Mouse (Mus musculus) embryonic fibroblast, embryonic 13.5 days (primary cell): ENCODE data around the gene Faf2. TPM values are rescaled to one million over a fixed set of nuclear protein-coding genes. Genes with fewer than 3 reads are reported as not detected.

Source experiments
- H3K27ac ChIP-seq: 2 replicates; pipeline ENCODE4 v1.5.1; 2012; ENCODE audit warnings: low read length, control low read depth, inconsistent platforms; ENCODE audit not compliant: insufficient read depth
- H3K4me1 ChIP-seq: 2 replicates; pipeline ENCODE4 v1.6.1; 2011; ENCODE audit warnings: low read length; ENCODE audit not compliant: control insufficient read depth, insufficient read depth
- H3K4me3 ChIP-seq: 2 replicates; pipeline ENCODE4 v1.5.1; 2011; ENCODE audit warnings: mild to moderate bottlenecking, control low read depth, low read length; ENCODE audit not compliant: insufficient read depth
- CTCF ChIP-seq: IDR thresholded peaks from 2 replicates; pipeline ENCODE4 v1.5.1; 2011; ENCODE audit warnings: mild to moderate bottlenecking, control low read depth, low read length, moderate library complexity, borderline replicate concordance; ENCODE audit not compliant: insufficient read depth
- POLR2A ChIP-seq: IDR thresholded peaks from 2 replicates; pipeline ENCODE4 v1.6.1; 2011; ENCODE audit warnings: low read depth, mild to moderate bottlenecking, control low read depth, low read length, moderate library complexity
- polyA plus RNA-seq: library from polyadenylated mRNA; stranded (reverse); fragments of >200 nt; gene quantifications from 2 replicates; pipeline ENCODE4 v1.2.4, GENCODE M21; 2011; ENCODE audit warnings: low read depth; ENCODE audit not compliant: missing spikeins, insufficient read length

The Faf2 gene
- 88.6 and 90.5 TPM in 2 replicates for polyA plus RNA-seq

- Histone ChIP-seq H3K27ac (peak within 1 kb of the TSS; percentile 61), H3K4me1 (peaks cover 6% of the 10 kb centered on the region), H3K4me3 (peak within 1 kb of the TSS; percentile 98)
- TF ChIP-seq POLR2A (peak; percentile 86), CTCF (peak; percentile 82; the same call in 1 of the 2 replicates)
These were observed at the start of gene Faf2 for GRCm38 (mm10) chr13:54621155-54621932. Gene Faf2, plus strand, starts transcription at chr13:54621784.

DNA sequence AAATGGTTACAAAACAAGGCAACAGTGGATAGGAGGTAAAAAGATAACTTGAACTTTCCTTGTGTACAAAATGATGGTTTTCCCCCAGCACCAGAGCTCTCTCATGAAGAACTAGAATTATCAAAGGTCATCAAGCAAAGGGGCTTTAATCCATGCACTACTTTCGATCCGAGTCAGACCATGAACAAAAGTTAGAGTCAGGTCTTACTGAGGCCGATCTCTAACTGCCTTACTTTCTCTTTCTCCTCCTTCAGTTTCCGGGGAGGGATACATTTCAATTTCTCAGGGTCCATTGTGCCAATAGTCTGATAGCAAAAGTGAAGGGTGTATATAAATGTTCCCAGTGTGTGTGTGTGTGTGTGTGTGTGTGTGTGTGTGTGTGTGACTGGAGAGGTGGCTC lies 49.0 kb upstream of the Faf2 start:
- Histone ChIP-seq H3K4me1 (0 out of 2 replicates have a peak, but pooled peaks cover 2% of the 10 kb centered on the region), H3K4me3 (no peak overlapping the region), H3K27ac (no peak overlapping the region)
- TF ChIP-seq POLR2A (no peak), CTCF (no peak)

- Histone ChIP-seq H3K4me1 (0 out of 2 replicates have a peak, but pooled peaks cover 2% of the 10 kb centered on the region), H3K4me3 (peak within 1 kb of the TSS; percentile 76), H3K27ac (peak within 1 kb of the TSS; percentile 50)
- TF ChIP-seq CTCF, result no peak
- TF ChIP-seq POLR2A, result peak; percentile 57
These were observed 46.6 kb upstream of the Faf2 start, which contains the start of gene Arl10 for GRCm38 (mm10) chr13:54574854-54575481. Gene Arl10, plus strand, starts transcription at chr13:54575015.

- TF ChIP-seq CTCF (no peak), POLR2A (no peak)
- Histone ChIP-seq H3K27ac (peak overlapping the region; percentile 50), H3K4me3 (peak overlapping the region; percentile 76), H3K4me1 (0 out of 2 replicates have a peak, but pooled peaks cover 2% of the 10 kb centered on the region)
These were observed 46.1 kb upstream of the Faf2 start for GRCm38 (mm10) chr13:54575489-54575888.

DNA sequence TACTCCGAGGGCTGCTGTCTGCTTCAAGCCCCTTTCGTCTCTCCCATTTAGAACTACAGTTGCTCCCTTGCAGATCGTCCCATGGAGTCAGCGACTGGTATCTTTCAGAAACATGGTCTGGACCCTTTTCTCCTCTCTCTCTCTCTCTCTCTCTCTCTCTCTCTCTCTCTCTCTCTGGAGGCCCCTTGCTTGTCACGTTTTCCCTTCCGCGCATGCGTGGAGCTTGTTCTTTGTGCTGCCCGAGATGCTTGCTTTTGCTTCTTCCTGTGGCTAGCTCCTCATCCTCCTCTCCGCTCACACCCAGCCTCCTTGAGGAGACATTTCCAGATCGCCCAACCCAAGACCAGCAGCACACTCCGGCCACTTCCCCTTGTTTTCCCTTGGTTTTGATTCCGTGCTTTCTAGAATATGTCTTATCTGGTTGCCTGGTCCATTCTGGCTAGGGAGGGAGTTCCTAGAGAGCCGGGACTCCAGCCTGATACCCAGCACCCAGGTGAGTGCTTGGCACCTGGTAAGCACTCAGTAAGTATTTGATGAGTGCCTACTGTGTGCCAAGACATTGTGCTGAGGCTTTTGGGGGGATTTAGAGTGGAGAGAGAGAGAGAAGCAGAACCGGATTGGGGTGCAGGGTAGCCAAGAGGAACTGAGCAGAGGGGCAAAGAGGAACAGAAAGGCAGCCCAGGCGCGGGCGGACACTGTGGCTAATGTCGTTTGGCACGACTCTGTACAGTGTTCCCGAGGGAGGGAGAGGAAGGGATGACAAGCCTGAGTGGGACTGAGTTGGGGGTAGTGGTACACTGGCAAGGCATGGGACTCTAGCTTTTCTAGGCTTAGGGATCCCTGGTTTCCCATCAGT lies 43.7 kb upstream of the Faf2 start:
- Histone ChIP-seq H3K27ac (no peak overlapping the region), H3K4me1 (0 out of 2 replicates have a peak, but pooled peaks cover 2% of the 10 kb centered on the region), H3K4me3 (no peak overlapping the region)
- TF ChIP-seq CTCF (no peak), POLR2A (no peak)

DNA sequence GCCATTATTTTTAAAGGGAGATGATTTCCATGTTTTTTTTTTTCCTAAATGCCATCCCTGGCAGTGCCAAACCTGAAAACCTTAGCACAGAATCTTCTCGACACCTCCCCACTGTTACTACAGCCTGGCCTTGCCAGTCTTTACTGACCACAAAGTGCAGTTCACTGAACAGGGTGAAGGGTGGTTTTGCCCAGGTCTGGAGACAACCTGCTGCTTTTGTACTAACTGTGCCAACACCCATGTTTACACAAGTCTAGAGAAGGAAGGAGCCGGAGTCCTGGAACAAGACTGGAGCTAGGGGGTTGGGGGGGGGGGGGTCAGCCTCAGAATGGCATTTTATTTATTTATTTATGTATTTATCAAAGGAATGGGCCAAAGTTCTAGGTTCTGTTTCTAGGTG lies 40.2 kb upstream of the Faf2 start:
- Histone ChIP-seq H3K27ac (no peak overlapping the region), H3K4me1 (no peaks in the 10 kb centered on the region), H3K4me3 (no peak overlapping the region)
- TF ChIP-seq CTCF, result no peak
- TF ChIP-seq POLR2A, result no peak

DNA sequence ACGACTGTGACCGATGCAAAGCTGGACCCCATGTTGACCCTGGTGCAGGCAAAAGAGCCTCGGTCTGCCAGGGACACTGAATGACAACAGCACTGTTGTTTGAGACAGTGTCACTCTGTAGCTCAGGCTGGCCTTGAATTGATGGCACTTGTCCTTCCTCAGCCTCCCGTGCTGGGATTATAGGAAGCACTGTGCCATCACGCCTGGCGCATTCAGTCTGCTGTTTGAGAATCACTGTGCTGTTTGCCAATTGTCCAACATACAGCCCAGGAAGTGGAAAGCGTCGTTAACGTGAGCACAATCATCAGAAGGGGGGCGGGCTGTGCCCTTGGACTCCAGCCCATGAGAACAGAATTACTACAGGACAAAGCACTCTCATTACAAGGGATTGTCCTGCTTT lies 39.5 kb upstream of the Faf2 start:
- TF ChIP-seq CTCF, result no peak
- TF ChIP-seq POLR2A, result no peak
- H3K4me1 ChIP-seq, result no peaks in the 10 kb centered on the region
- no peak overlapping the region for H3K27ac ChIP-seq
- no peak overlapping the region for H3K4me3 ChIP-seq

DNA sequence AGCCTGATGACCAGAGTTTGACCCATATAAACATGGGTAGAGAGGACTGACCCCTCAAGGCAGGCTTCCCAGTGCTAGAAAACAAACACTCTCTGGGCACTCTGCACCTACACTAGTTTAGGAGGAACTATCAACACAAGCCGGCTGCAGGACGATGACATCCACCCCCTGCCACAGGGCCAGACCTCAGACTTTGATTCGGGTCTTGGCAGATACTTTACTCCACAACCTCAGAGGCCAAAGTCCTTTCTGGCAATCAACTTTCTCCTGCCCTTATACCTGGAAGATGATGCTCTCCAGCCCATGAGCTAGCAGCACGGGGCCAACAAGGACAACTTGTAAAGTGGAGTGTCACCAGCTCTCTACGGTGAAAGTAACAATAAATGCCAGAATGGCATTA lies 38.7 kb upstream of the Faf2 start:
- Histone ChIP-seq H3K4me1 (no peaks in the 10 kb centered on the region), H3K27ac (no peak overlapping the region), H3K4me3 (no peak overlapping the region)
- no peak for TF ChIP-seq CTCF
- no peak for TF ChIP-seq POLR2A

GRCm38 (mm10) chr13:54585831-54586230 lies 35.8 kb upstream of the Faf2 start:
- H3K4me1 ChIP-seq, result peaks cover 3% of the 10 kb centered on the region; the same call in 1 of the 2 replicates
- TF ChIP-seq CTCF (no peak), POLR2A (no peak)
- H3K27ac ChIP-seq, result no peak overlapping the region
- no peak overlapping the region for H3K4me3 ChIP-seq
